Mouse (Mus musculus) heart, embryonic 14.5 days (tissue): ENCODE measurements around the gene Metap1. TPM values are rescaled to one million over a fixed set of nuclear protein-coding genes. Genes with fewer than 3 reads are reported as not detected.

ENCODE experiments used
- ATAC-seq: fragments of 200-750 bp; cut with Nextera tagmentation; 2 replicates; pipeline ENCODE4 v1.8.0; 2017; ENCODE audit warnings: low read depth, moderate TSS enrichment; ENCODE audit not compliant: insufficient number of reproducible peaks, insufficient read depth, low FRiP score
- H3K27ac ChIP-seq, 2 experiments: fragments of 200-500 bp in 1 of 2; fragments of 300-500 bp in 1 of 2; sonication (generic) in 1 of 2; replicated peaks in 1 of 2; 2 replicates each; pipeline ENCODE4 v1.5.1; 2012 to 2014; ENCODE audit warnings: low read depth in 2 of 2, low read length in 2 of 2, control low read depth in 1 of 2, mild to moderate bottlenecking in 1 of 2, mixed read lengths in 1 of 2; ENCODE audit not compliant: control insufficient read depth in 1 of 2, insufficient read depth in 1 of 2
- H3K27me3 ChIP-seq: fragments of 300-500 bp; sonication (generic); 2 replicates; pipeline ENCODE4 v1.6.1; 2014; ENCODE audit warnings: mild to moderate bottlenecking, low read length, control low read depth; ENCODE audit not compliant: control insufficient read depth, insufficient read depth
- H3K36me3 ChIP-seq: fragments of 300-500 bp; sonication (generic); 2 replicates; pipeline ENCODE4 v1.6.1; 2014; ENCODE audit warnings: mild to moderate bottlenecking, control low read depth, low read length, mixed read lengths; ENCODE audit not compliant: control insufficient read depth, insufficient read depth
- H3K4me1 ChIP-seq, 2 experiments: fragments of 200-500 bp in 1 of 2; fragments of 300-500 bp in 1 of 2; sonication (generic) in 1 of 2; 2 replicates each; pipeline ENCODE4 v1.6.1; 2012 to 2014; ENCODE audit warnings: low read length in 2 of 2, control low read depth in 1 of 2, mixed read lengths in 1 of 2; ENCODE audit not compliant: control insufficient read depth in 2 of 2, insufficient read depth in 2 of 2
- H3K4me2 ChIP-seq: fragments of 300-500 bp; sonication (generic); 2 replicates; pipeline ENCODE4 v1.6.1; 2014; ENCODE audit warnings: mild to moderate bottlenecking, low read length
- H3K4me3 ChIP-seq, 2 experiments: fragments of 200-500 bp in 1 of 2; fragments of 300-500 bp in 1 of 2; sonication (generic) in 1 of 2; 2 replicates each; pipeline ENCODE4 v1.5.1; 2012 to 2014; ENCODE audit warnings: low read length in 2 of 2, mild to moderate bottlenecking in 2 of 2, control low read depth in 1 of 2, low read depth in 1 of 2, moderate library complexity in 1 of 2; ENCODE audit not compliant: control insufficient read depth in 1 of 2, insufficient read depth in 1 of 2
- H3K9ac ChIP-seq: fragments of 300-500 bp; sonication (generic); 2 replicates; pipeline ENCODE4 v1.6.1; 2014; ENCODE audit warnings: mild to moderate bottlenecking, low read length
- H3K9me3 ChIP-seq: fragments of 300-500 bp; sonication (generic); 2 replicates; pipeline ENCODE4 v1.6.1; 2016; ENCODE audit warnings: low read length, control low read depth; ENCODE audit not compliant: control insufficient read depth
- WGBS: fragments of 180-500 bp; shearing (Covaris S2); extraction: QIAGEN DNeasy Blood & Tissue Kit; methylation state at CpG from one replicate; pipeline ENCODE4 v1.1.7; 2014; 5-methylcytosine and 5-hydroxymethylcytosine counted together
- polyA plus RNA-seq: library from polyadenylated mRNA; unstranded; fragments of >200 nt; fragmentation: Nextera tagmentation; extraction: Ambion mirVana; gene quantifications from 2 replicates; pipeline ENCODE4 v1.2.1, GENCODE M21; 2014

The Metap1 gene
- polyA plus RNA-seq, 1 experiment from 2014 or later, result 46.1 TPM

- no peak overlapping the region for H3K4me2 ChIP-seq
- no peak overlapping the region for H3K4me3 ChIP-seq
- WGBS, result 64% methylated on average over 10 of the region's 10 CpGs
- no peaks in the 10 kb centered on the region for H3K9me3 ChIP-seq
- H3K27ac ChIP-seq, result no peak overlapping the region
- ATAC-seq, result no peak
- no peaks in the 10 kb centered on the region for H3K36me3 ChIP-seq
- no peaks in the 10 kb centered on the region for H3K27me3 ChIP-seq
- no peak overlapping the region for H3K9ac ChIP-seq
- H3K4me1 ChIP-seq, result no peaks in the 10 kb centered on the region
Observed at GRCm38 (mm10) chr3:138515656-138516370, 26.5 kb upstream of the Metap1 start.

- 61% methylated on average over 3 of the region's 3 CpGs for WGBS
- no peak overlapping the region for H3K4me3 ChIP-seq
- no peaks in the 10 kb centered on the region for H3K9me3 ChIP-seq
- no peaks in the 10 kb centered on the region for H3K27me3 ChIP-seq
- no peak overlapping the region for H3K4me2 ChIP-seq
- no peaks in the 10 kb centered on the region for H3K36me3 ChIP-seq
- ATAC-seq, result no peak
- no peak overlapping the region for H3K27ac ChIP-seq
- no peak overlapping the region for H3K9ac ChIP-seq
- no peaks in the 10 kb centered on the region for H3K4me1 ChIP-seq
Observed at GRCm38 (mm10) chr3:138514749-138515148, 25.4 kb upstream of the Metap1 start.

DNA sequence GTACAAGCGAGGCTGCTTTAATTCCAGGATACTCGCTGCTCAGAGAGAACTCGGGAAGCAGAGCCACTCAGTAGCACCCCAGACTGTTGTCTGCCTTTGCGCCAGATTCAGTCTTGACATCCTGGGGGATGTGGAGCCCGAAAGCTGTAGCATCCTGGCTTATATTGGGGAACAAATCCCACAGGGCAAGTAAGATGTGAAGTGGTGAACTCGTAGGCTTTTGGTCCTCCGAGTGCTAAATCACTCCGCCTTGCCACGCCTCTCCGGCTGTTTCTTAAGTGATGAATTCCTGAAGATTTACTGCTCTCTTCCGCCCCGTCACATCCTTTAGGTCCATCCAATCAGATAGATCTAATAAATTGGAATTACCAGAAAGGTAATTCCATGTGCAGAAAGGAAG lies 23.9 kb upstream of the Metap1 start:
- H3K27ac ChIP-seq, result no peak overlapping the region
- no peak overlapping the region for H3K9ac ChIP-seq
- no peaks in the 10 kb centered on the region for H3K27me3 ChIP-seq
- H3K9me3 ChIP-seq, result no peaks in the 10 kb centered on the region
- H3K36me3 ChIP-seq, result no peaks in the 10 kb centered on the region
- no peak for ATAC-seq
- 83% methylated on average over 12 of the region's 12 CpGs for WGBS
- H3K4me1 ChIP-seq, result no peaks in the 10 kb centered on the region
- H3K4me3 ChIP-seq, result no peak overlapping the region
- H3K4me2 ChIP-seq, result no peak overlapping the region

DNA sequence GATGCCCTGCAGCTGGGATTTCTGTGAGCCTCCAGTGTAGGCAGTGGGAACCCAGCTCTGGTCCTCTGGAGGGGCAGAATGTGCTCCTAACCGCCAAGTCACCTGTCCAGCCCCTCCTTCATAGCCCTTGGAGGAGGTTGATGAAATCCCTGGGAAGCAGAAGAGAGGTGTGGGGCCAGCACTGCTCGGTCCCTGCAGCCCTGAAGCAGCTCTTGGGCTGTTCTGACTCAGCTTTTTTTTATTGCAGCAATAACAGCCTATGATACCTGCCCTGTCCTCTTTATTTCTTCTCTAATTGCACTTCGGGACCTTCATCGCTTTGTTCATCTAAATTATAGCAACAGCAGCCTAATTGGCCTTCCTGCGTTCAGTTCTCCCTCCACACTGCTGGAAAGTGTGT lies 21.2 kb upstream of the Metap1 start:
- Histone ChIP-seq H3K9me3 (no peaks in the 10 kb centered on the region), H3K4me2 (no peak overlapping the region), H3K27me3 (0 out of 2 replicates have a peak, but pooled peaks cover 2% of the 10 kb centered on the region), H3K27ac (no peak overlapping the region), H3K4me3 (no peak overlapping the region), H3K36me3 (no peaks in the 10 kb centered on the region), H3K9ac (no peak overlapping the region), H3K4me1 (no peaks in the 10 kb centered on the region)
- WGBS, result 73% methylated on average over 5 of the region's 5 CpGs
- ATAC-seq, result no peak

DNA sequence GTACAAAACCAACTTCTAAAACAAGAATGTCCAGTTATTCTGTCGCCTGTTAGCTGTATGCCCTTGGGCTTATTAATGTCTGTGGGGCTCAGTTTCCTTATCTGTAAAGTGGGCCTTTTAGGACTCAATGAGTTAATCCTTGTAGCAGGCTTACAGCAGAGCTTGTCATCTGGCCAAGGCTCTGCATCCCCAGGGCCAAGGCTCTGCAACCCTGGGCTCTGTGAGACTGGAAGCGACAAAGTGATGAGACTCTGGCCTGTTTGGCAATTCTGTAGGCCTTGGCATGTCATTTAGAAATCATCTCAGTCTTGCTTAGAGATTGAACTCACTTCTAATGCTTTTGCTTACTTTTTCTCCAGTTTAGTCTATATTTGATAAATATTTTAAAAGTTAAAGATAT lies 20.3 kb upstream of the Metap1 start:
- H3K9ac ChIP-seq, result no peak overlapping the region
- H3K4me3 ChIP-seq, result no peak overlapping the region
- H3K27ac ChIP-seq, result no peak overlapping the region
- no peaks in the 10 kb centered on the region for H3K4me1 ChIP-seq
- no peaks in the 10 kb centered on the region for H3K36me3 ChIP-seq
- no peak for ATAC-seq
- WGBS, result 81% methylated on average over 2 of the region's 2 CpGs
- H3K27me3 ChIP-seq, result 0 out of 2 replicates have a peak, but pooled peaks cover 6% of the 10 kb centered on the region
- no peaks in the 10 kb centered on the region for H3K9me3 ChIP-seq
- H3K4me2 ChIP-seq, result no peak overlapping the region

GRCm38 (mm10) chr3:138506749-138507148 lies 17.4 kb upstream of the Metap1 start:
- WGBS, result 54% methylated on average over 6 of the region's 6 CpGs
- no peak overlapping the region for H3K4me2 ChIP-seq
- H3K9me3 ChIP-seq, result no peaks in the 10 kb centered on the region
- no peak overlapping the region for H3K9ac ChIP-seq
- H3K4me3 ChIP-seq, result no peak overlapping the region
- no peak overlapping the region for H3K27ac ChIP-seq
- peaks cover 0 to 5% of the 10 kb centered on the region in 2 experiments; a peak in 2 of 4 replicates for H3K4me1 ChIP-seq
- no peaks in the 10 kb centered on the region for H3K36me3 ChIP-seq
- H3K27me3 ChIP-seq, result 0 out of 2 replicates have a peak, but pooled peaks cover 6% of the 10 kb centered on the region
- ATAC-seq, result no peak

DNA sequence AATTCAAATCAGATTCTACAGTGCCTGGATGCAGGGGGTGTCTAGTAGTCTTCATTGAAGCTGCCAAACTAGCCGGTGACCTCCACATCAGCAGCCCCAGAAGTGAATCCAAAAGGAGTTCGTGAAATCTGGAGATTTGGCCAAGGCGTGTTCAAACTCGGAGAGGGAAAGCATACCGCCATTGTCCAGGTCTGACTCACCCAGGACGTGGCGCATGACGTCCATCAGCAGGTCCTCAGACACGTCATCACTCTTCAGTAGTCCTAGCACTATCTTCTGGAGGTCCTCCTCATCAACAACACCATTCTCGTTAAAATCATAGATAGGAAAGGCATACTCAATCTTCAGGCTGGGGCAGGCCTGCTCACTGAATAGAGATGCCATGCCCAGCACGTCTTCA lies 14.4 kb upstream of the Metap1 start:
- Histone ChIP-seq H3K4me2 (peak overlapping the region; percentile 43; the same call in 1 of the 2 replicates), H3K27ac (no peak overlapping the region), H3K27me3 (peaks cover 6% of the 10 kb centered on the region; the same call in 1 of the 2 replicates), H3K4me3 (no peak overlapping the region), H3K36me3 (no peaks in the 10 kb centered on the region), H3K9me3 (no peaks in the 10 kb centered on the region), H3K4me1 (peaks cover 0 to 5% of the 10 kb centered on the region in 2 experiments; a peak in 2 of 4 replicates), H3K9ac (no peak overlapping the region)
- no peak for ATAC-seq
- WGBS, result 15% methylated on average over 11 of the region's 11 CpGs
